Mouse (Mus musculus) heart, embryonic 10.5 days (tissue): ENCODE data around the gene Alg6. TPM values are rescaled to one million over a fixed set of nuclear protein-coding genes. Genes with fewer than 3 reads are reported as not detected.
A peak's percentile ranks its signal among the peaks of the same experiment; 100 is the strongest.

Source experiments
- DNase-seq: peaks from one replicate; pipeline ENCODE4 v3.0.0-alpha.2; 2017; ENCODE audit warnings: low spot score
- H3K27ac ChIP-seq: fragments of 300-500 bp; sonication (generic); 2 replicates; pipeline ENCODE4 v1.5.1; 2016; ENCODE audit warnings: mild to moderate bottlenecking
- H3K27me3 ChIP-seq: fragments of 300-500 bp; sonication (generic); 2 replicates; pipeline ENCODE4 v1.6.1; 2016; ENCODE audit warnings: mild to moderate bottlenecking; ENCODE audit not compliant: poor library complexity, insufficient read depth, severe bottlenecking
- H3K36me3 ChIP-seq: fragments of 300-500 bp; sonication (generic); 2 replicates; pipeline ENCODE4 v1.6.1; 2016; ENCODE audit warnings: mild to moderate bottlenecking, moderate library complexity
- H3K4me1 ChIP-seq: fragments of 300-500 bp; sonication (generic); 2 replicates; pipeline ENCODE4 v1.6.1; 2016; ENCODE audit warnings: mild to moderate bottlenecking
- H3K4me3 ChIP-seq: fragments of 300-500 bp; sonication (generic); 2 replicates; pipeline ENCODE4 v1.5.1; 2016; ENCODE audit warnings: mild to moderate bottlenecking, moderate library complexity
- H3K9me3 ChIP-seq: fragments of 300-500 bp; sonication (generic); 2 replicates; pipeline ENCODE4 v1.6.1; 2016; ENCODE audit warnings: mild to moderate bottlenecking, moderate library complexity
- WGBS: fragments of 180-500 bp; shearing (Covaris S2); methylation state at CpG from one replicate; pipeline ENCODE4 v1.1.7; 2016; 5-methylcytosine and 5-hydroxymethylcytosine counted together
- polyA plus RNA-seq: library from polyadenylated mRNA; unstranded; fragments of >200 nt; fragmentation: Nextera tagmentation; extraction: Ambion mirVana; gene quantifications from 2 replicates; pipeline ENCODE4 v1.2.1, GENCODE M21; 2016

The Alg6 gene
- polyA plus RNA-seq, result 13.2 and 16.2 TPM in 2 replicates

- Histone ChIP-seq H3K4me3 (peak within 1 kb of the TSS; percentile 79), H3K4me1 (peaks cover 11% of the 10 kb centered on the region; the same call in 1 of the 2 replicates), H3K27ac (peak within 1 kb of the TSS; percentile 96), H3K27me3 (no peaks in the 10 kb centered on the region), H3K9me3 (no peaks in the 10 kb centered on the region), H3K36me3 (peaks cover 8% of the 10 kb centered on the region)
- 2% methylated on average over 46 of the region's 46 CpGs for WGBS
- DNase-seq, result peak; percentile 98
Measured at GRCm38 (mm10) chr4:99714904-99715782, at the start of gene Alg6. TSS of gene Alg6 (plus strand) at chr4:99715664.

- H3K4me3 ChIP-seq, result no peak overlapping the region
- no peak for DNase-seq
- no peaks in the 10 kb centered on the region for H3K36me3 ChIP-seq
- 78% methylated on average over 7 of the region's 7 CpGs for WGBS
- H3K9me3 ChIP-seq, result no peaks in the 10 kb centered on the region
- no peaks in the 10 kb centered on the region for H3K4me1 ChIP-seq
- H3K27ac ChIP-seq, result no peak overlapping the region
- H3K27me3 ChIP-seq, result peaks cover 5% of the 10 kb centered on the region; the same call in 1 of the 2 replicates
Measured at GRCm38 (mm10) chr4:99670203-99670851, 45.1 kb upstream of the Alg6 start.

GRCm38 (mm10) chr4:99675191-99675590 is 40.3 kb upstream of the Alg6 start:
- H3K27me3 ChIP-seq, result no peaks in the 10 kb centered on the region
- no peak for DNase-seq
- no peaks in the 10 kb centered on the region for H3K4me1 ChIP-seq
- no peak overlapping the region for H3K27ac ChIP-seq
- no peaks in the 10 kb centered on the region for H3K36me3 ChIP-seq
- H3K9me3 ChIP-seq, result no peaks in the 10 kb centered on the region
- H3K4me3 ChIP-seq, result no peak overlapping the region

- no peak for DNase-seq
- H3K36me3 ChIP-seq, result no peaks in the 10 kb centered on the region
- no peaks in the 10 kb centered on the region for H3K9me3 ChIP-seq
- H3K4me3 ChIP-seq, result no peak overlapping the region
- H3K4me1 ChIP-seq, result no peaks in the 10 kb centered on the region
- no peaks in the 10 kb centered on the region for H3K27me3 ChIP-seq
- 76% methylated on average over 6 of the region's 6 CpGs for WGBS
- no peak overlapping the region for H3K27ac ChIP-seq
Measured at GRCm38 (mm10) chr4:99683941-99684340, 31.5 kb upstream of the Alg6 start.

GRCm38 (mm10) chr4:99686308-99686707 is 29.2 kb upstream of the Alg6 start:
- Histone ChIP-seq H3K36me3 (no peaks in the 10 kb centered on the region), H3K27me3 (no peaks in the 10 kb centered on the region), H3K4me3 (no peak overlapping the region), H3K27ac (no peak overlapping the region), H3K4me1 (no peaks in the 10 kb centered on the region), H3K9me3 (no peaks in the 10 kb centered on the region)
- no peak for DNase-seq
- WGBS, result 56% methylated on average over 5 of the region's 5 CpGs

GRCm38 (mm10) chr4:99712583-99713183 is 2.8 kb upstream of the Alg6 start:
- no peak for DNase-seq
- 74% methylated on average over 6 of the region's 6 CpGs for WGBS
- H3K9me3 ChIP-seq, result no peaks in the 10 kb centered on the region
- H3K27me3 ChIP-seq, result no peaks in the 10 kb centered on the region
- H3K27ac ChIP-seq, result no peak overlapping the region
- H3K4me1 ChIP-seq, result peaks cover 11% of the 10 kb centered on the region; the same call in 1 of the 2 replicates
- no peak overlapping the region for H3K4me3 ChIP-seq
- H3K36me3 ChIP-seq, result no peaks in the 10 kb centered on the region

- no peak overlapping the region for H3K4me3 ChIP-seq
- no peaks in the 10 kb centered on the region for H3K9me3 ChIP-seq
- no peaks in the 10 kb centered on the region for H3K27me3 ChIP-seq
- H3K27ac ChIP-seq, result no peak overlapping the region
- peaks cover 11% of the 10 kb centered on the region; the same call in 1 of the 2 replicates for H3K4me1 ChIP-seq
- H3K36me3 ChIP-seq, result peaks cover 1% of the 10 kb centered on the region; the same call in 1 of the 2 replicates
- 71% methylated on average over 6 of the region's 6 CpGs for WGBS
- no peak for DNase-seq
Measured at GRCm38 (mm10) chr4:99713971-99714370, 1.5 kb upstream of the Alg6 start.

GRCm38 (mm10) chr4:99715783-99716416 is 436 bp downstream of the Alg6 start:
- H3K27ac ChIP-seq, result peak overlapping the region; percentile 96
- peaks cover 11% of the 10 kb centered on the region; the same call in 1 of the 2 replicates for H3K4me1 ChIP-seq
- no peaks in the 10 kb centered on the region for H3K9me3 ChIP-seq
- H3K36me3 ChIP-seq, result peaks cover 8% of the 10 kb centered on the region
- H3K27me3 ChIP-seq, result no peaks in the 10 kb centered on the region
- 25% methylated on average over 25 of the region's 25 CpGs for WGBS
- H3K4me3 ChIP-seq, result peak overlapping the region; percentile 79
- DNase-seq, result no peak

- 67% methylated on average over 4 of the region's 4 CpGs for WGBS
- H3K27ac ChIP-seq, result no peak overlapping the region
- DNase-seq, result no peak
- no peak overlapping the region for H3K4me3 ChIP-seq
- H3K9me3 ChIP-seq, result no peaks in the 10 kb centered on the region
- H3K27me3 ChIP-seq, result no peaks in the 10 kb centered on the region
- peaks cover 11% of the 10 kb centered on the region; the same call in 1 of the 2 replicates for H3K4me1 ChIP-seq
- peaks cover 8% of the 10 kb centered on the region for H3K36me3 ChIP-seq
Measured at GRCm38 (mm10) chr4:99717905-99718304, 2.4 kb downstream of the Alg6 start.

- Histone ChIP-seq H3K36me3 (peaks cover 35% of the 10 kb centered on the region), H3K27ac (no peak overlapping the region), H3K27me3 (no peaks in the 10 kb centered on the region), H3K9me3 (no peaks in the 10 kb centered on the region), H3K4me3 (no peak overlapping the region), H3K4me1 (no peaks in the 10 kb centered on the region)
- no peak for DNase-seq
- WGBS, result 89% methylated on average over 4 of the region's 4 CpGs
Measured at GRCm38 (mm10) chr4:99724331-99724730, 8.9 kb downstream of the Alg6 start.

- Histone ChIP-seq H3K9me3 (no peaks in the 10 kb centered on the region; the same call in 1 of the 2 replicates), H3K27ac (no peak overlapping the region), H3K36me3 (peaks cover 47% of the 10 kb centered on the region), H3K4me3 (no peak overlapping the region), H3K27me3 (no peaks in the 10 kb centered on the region), H3K4me1 (no peaks in the 10 kb centered on the region)
- DNase-seq, result no peak
- WGBS, result 92% methylated on average over 8 of the region's 8 CpGs
Measured at GRCm38 (mm10) chr4:99725914-99726451, 10.5 kb downstream of the Alg6 start.

- no peak for DNase-seq
- H3K27ac ChIP-seq, result no peak overlapping the region
- no peaks in the 10 kb centered on the region for H3K4me1 ChIP-seq
- no peaks in the 10 kb centered on the region for H3K9me3 ChIP-seq
- H3K4me3 ChIP-seq, result no peak overlapping the region
- 64% methylated on average over 7 of the region's 7 CpGs for WGBS
- no peaks in the 10 kb centered on the region for H3K36me3 ChIP-seq
- H3K27me3 ChIP-seq, result no peaks in the 10 kb centered on the region
Measured at GRCm38 (mm10) chr4:99739836-99740235, 24.4 kb downstream of the Alg6 start.
